Mouse (Mus musculus) small intestine, adult 2 months (tissue): ENCODE measurements around the gene Cip2a. TPM values are rescaled to one million over a fixed set of nuclear protein-coding genes. Genes with fewer than 3 reads are reported as not detected.

Experiments used
- H3K27ac ChIP-seq: fragments of 200-500 bp; 2 replicates; pipeline ENCODE4 v1.5.1; 2012; ENCODE audit warnings: low read depth, low read length, control low read depth, inconsistent platforms; ENCODE audit not compliant: insufficient read depth
- H3K27me3 ChIP-seq: fragments of 200-500 bp; 2 replicates; pipeline ENCODE4 v1.6.1; 2012; ENCODE audit warnings: mild to moderate bottlenecking, moderate library complexity, low read length, inconsistent platforms; ENCODE audit not compliant: control insufficient read depth, insufficient read depth
- H3K36me3 ChIP-seq: fragments of 200-500 bp; 2 replicates; pipeline ENCODE4 v1.6.1; 2012; ENCODE audit warnings: mild to moderate bottlenecking, low read length, control low read depth, inconsistent platforms; ENCODE audit not compliant: control insufficient read depth, insufficient read depth
- H3K4me1 ChIP-seq: fragments of 200-500 bp; 2 replicates; pipeline ENCODE4 v1.6.1; 2012; ENCODE audit warnings: low read length, inconsistent platforms, mixed read lengths; ENCODE audit not compliant: control insufficient read depth, insufficient read depth, insufficient read length
- H3K4me3 ChIP-seq: fragments of 200-500 bp; 2 replicates; pipeline ENCODE4 v1.5.1; 2012; ENCODE audit warnings: low read depth, mild to moderate bottlenecking, control low read depth, inconsistent platforms, low read length, moderate library complexity
- CTCF ChIP-seq: fragments of 200-500 bp; IDR thresholded peaks from 2 replicates; pipeline ENCODE4 v1.5.1; 2012; ENCODE audit warnings: low read depth, mild to moderate bottlenecking, control low read depth, inconsistent platforms, low read length, moderate library complexity, mixed read lengths; ENCODE audit not compliant: insufficient replicate concordance, insufficient read length; ENCODE audit errors: extremely low read depth
- POLR2A ChIP-seq: fragments of 200-500 bp; IDR thresholded peaks from 2 replicates; pipeline ENCODE4 v1.6.1; 2012; ENCODE audit warnings: low read depth, mild to moderate bottlenecking, control low read depth, inconsistent platforms, low read length, moderate library complexity
- WGBS: fragments of 180-500 bp; shearing (Covaris S2); methylation state at CpG from one replicate; pipeline ENCODE4 v1.1.7; 2018; 5-methylcytosine and 5-hydroxymethylcytosine counted together
- polyA plus RNA-seq: library from polyadenylated mRNA; depleted of rRNA; stranded (reverse); fragments of >200 nt; gene quantifications from 2 replicates; pipeline ENCODE4 v1.2.3, GENCODE M21; 2012; rRNA removed

Gene Cip2a
- polyA plus RNA-seq = 0.70 and 1.1 TPM in 2 replicates

DNA sequence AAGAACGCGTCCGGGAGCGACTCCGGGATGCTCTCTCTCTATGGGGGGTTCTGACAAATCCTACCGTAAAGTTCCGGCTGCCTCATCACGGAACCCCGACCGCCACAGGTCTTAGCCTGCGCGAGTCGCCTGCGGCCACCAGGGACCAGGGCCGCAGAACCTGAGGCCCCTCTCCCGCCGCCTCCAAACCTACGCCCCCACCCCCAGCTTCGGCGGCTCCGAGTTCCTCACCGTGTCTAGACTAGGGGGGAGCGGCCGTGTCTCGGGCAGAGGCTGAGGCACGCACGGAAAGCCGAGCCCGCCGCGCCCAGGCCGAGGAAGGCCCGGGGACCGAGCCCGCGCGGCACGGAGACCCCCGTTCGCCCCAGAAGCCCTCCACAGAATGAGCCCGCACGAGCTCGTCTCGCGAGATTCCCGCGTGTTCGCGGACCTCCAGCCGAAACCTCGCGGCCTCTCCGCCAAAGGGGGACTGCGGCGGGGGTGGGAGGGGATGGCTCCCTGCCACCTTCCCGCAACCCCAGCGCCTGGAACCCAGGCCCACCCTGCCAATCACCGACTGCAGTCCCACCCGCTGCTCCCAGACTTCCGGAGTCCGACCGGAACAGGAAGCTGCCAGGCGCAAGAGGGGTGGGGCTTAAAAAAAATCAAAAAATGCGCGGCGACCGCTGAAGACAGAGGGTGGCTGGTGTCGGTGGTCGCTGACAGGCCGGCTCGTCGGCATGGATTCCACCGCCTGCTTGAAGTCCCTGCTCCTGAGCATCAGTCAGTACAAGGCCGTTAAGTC is at the start of gene Cip2a, which contains the start of gene Dzip3:
Gene Cip2a (plus strand): TSS at position 627 of the 784 bp plus-strand sequence.
Gene Dzip3 (minus strand): TSS at position 607 of the 784 bp plus-strand sequence.
- Histone ChIP-seq H3K27ac (peak within 1 kb of the TSS; percentile 34), H3K27me3 (no peaks in the 10 kb centered on the region), H3K4me3 (peak within 1 kb of the TSS; percentile 99), H3K4me1 (no peaks in the 10 kb centered on the region; the same call in 1 of the 2 replicates), H3K36me3 (no peaks in the 10 kb centered on the region)
- WGBS = under 1% methylated on average over 74 of the region's 74 CpGs
- TF ChIP-seq POLR2A (peak; percentile 53; the same call in 1 of the 2 replicates), CTCF (no peak)

DNA sequence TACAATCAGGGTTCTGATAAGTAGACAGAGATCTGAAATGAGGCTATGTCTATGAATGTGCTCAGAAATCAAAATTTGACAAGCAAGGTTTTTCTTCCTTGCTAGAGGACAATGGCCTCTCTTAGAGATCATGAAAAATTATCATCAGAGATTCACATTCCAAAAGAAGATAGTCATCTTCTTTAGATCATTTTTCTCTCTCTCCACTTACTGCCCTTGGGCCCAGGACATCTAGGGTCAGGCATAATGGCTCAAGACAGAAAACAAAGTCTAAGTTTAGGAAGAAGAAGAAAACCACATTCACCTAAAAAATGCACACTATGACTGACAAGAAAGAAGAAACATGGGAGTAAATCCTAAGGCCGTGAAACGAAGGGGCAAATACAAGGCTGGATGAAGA is 21.0 kb upstream of the Cip2a start:
- no peaks in the 10 kb centered on the region for H3K27me3 ChIP-seq
- TF ChIP-seq CTCF (no peak), POLR2A (no peak)
- 98% methylated on average over 2 of the region's 2 CpGs for WGBS
- H3K36me3 ChIP-seq = no peaks in the 10 kb centered on the region
- no peaks in the 10 kb centered on the region for H3K4me1 ChIP-seq
- no peak overlapping the region for H3K27ac ChIP-seq
- H3K4me3 ChIP-seq = no peak overlapping the region

DNA sequence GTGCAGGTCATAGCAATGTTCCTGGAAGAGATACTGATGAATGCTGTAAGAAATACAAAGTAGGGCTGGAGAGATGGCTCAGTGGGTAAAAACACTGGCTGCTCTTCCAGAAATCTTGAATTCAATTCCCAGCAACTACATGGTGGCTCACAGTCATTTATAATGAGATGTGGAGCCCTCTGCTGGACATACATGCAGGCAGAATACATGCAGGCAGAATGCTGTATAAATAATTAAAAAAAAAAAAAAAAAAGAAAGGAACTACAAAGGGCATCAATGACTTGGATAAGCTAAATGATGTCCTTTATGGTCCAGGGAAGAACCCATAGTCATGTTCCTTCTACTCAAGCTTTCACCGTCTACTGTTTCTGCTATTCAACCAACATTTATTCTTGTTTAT is 20.4 kb upstream of the Cip2a start:
- no peaks in the 10 kb centered on the region for H3K36me3 ChIP-seq
- H3K27me3 ChIP-seq = no peaks in the 10 kb centered on the region
- H3K4me1 ChIP-seq = no peaks in the 10 kb centered on the region
- TF ChIP-seq CTCF = no peak
- no peak for TF ChIP-seq POLR2A
- no peak overlapping the region for H3K4me3 ChIP-seq
- 95% methylated on average over 1 of the region's 1 CpGs for WGBS
- H3K27ac ChIP-seq = no peak overlapping the region

DNA sequence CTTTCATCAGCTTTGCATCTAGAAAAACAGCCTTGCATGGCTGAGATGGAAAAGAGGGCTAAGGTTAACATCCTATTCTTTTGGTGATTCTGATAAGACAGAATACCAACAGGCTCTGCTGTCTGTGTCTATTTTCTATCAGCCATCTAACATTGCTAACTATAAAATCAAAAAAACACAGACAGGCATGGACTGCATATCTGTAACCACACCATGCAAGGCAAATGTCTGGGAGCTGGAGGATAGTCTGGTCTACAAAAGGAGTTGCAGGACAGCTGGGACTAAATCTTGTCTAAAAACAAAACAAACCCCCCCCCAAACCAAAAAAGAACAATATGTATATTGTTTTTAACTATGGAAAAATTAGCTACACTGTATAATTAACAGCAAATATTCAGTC is 14.0 kb upstream of the Cip2a start:
- Histone ChIP-seq H3K36me3 (no peaks in the 10 kb centered on the region), H3K4me3 (no peak overlapping the region), H3K27me3 (no peaks in the 10 kb centered on the region), H3K4me1 (no peaks in the 10 kb centered on the region), H3K27ac (no peak overlapping the region)
- TF ChIP-seq CTCF = no peak
- TF ChIP-seq POLR2A = no peak

DNA sequence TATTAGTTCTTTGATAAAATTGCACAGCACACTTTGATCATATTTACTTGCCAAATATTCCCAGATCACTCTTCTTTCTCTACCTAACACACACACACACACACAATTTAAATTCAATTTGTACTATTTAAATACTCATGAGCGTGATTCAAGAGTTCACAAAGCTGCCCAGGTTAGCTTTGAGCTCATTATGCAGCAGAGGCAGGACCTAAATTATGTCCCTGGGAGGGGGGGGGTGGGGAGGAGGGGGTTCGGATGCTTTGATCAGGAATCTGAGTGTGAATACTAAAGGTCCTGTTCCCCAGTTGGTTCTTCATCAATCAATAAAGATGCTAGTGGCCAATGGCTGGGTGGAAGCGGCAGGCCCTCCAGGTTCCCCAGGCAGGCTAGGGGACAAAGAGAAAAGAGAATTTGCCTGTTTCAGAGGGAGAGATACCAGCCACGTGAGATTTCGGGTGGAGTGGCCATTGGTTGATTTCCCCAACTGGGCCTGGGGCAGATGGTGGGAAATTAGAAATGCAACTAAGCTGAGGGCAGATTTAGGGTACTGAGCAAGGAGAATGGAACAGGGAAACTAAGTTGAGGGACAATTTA is 8.9 kb upstream of the Cip2a start:
- H3K27me3 ChIP-seq = no peaks in the 10 kb centered on the region
- no peak overlapping the region for H3K4me3 ChIP-seq
- no peak for TF ChIP-seq CTCF
- TF ChIP-seq POLR2A = no peak
- no peak overlapping the region for H3K27ac ChIP-seq
- no peaks in the 10 kb centered on the region for H3K4me1 ChIP-seq
- WGBS = 75% methylated on average over 5 of the region's 5 CpGs
- no peaks in the 10 kb centered on the region for H3K36me3 ChIP-seq

DNA sequence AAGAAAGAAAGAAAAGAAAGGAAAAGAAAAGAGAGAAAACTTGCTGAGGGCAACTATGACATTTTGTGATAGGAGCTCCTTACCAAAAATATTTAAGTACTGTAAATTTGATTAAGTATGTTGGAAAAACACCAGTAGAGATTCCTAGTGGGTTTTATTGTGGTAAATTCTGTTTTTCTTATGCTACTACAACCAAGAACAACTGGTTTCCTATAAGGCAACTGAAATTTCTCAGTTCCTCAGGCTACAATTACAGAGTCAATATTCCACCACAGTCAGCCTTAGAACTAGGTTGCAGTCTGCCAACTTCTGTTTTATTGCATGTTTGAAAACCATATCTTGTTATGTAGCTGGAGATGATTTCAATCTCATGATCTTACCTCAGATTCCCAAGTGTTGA is 4.3 kb upstream of the Cip2a start:
- Histone ChIP-seq H3K36me3 (no peaks in the 10 kb centered on the region), H3K4me3 (no peak overlapping the region), H3K27me3 (no peaks in the 10 kb centered on the region), H3K27ac (no peak overlapping the region), H3K4me1 (no peaks in the 10 kb centered on the region; the same call in 1 of the 2 replicates)
- no peak for TF ChIP-seq CTCF
- no peak for TF ChIP-seq POLR2A

DNA sequence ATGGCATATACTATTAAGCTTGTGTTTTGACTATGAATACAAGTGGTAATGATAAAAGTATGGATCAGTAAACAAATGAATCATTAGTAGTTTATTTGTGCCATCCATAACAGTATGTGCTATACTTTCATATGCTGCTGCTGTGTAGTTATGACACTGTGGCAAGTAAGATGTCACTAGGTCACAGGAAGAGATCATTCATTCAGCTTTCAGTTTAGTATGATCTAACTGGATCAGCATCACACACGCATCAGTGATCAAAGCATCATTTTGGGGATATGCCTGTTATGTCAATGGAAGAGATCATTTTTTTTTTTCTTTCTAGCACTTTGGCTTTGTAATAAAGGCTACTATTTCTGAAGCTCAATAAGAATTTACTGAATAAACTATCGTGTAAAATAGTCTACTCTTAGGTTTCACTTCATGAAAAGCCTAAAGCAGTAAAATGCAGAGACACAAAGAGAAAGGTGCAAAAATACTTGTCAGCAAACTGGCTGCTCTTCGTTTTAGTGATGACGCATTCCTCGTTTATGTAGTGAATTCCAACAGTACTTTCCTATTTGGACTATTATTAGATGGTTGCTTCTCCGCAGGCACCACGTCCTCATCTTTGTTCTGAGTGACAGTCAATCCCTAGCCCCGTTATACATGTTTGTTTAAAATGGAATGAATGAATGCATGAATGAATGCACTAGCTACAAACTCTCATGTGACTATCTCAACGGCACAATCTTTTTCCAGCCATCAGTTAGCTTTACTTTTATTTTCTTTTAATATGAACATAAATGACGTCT is 1.4 kb upstream of the Cip2a start:
- no peak overlapping the region for H3K27ac ChIP-seq
- no peak for TF ChIP-seq POLR2A
- TF ChIP-seq CTCF = no peak
- no peaks in the 10 kb centered on the region for H3K36me3 ChIP-seq
- H3K4me3 ChIP-seq = no peak overlapping the region
- no peaks in the 10 kb centered on the region for H3K27me3 ChIP-seq
- WGBS = 18% methylated on average over 10 of the region's 10 CpGs
- H3K4me1 ChIP-seq = no peaks in the 10 kb centered on the region; the same call in 1 of the 2 replicates
